In the genomic region with DNA sequence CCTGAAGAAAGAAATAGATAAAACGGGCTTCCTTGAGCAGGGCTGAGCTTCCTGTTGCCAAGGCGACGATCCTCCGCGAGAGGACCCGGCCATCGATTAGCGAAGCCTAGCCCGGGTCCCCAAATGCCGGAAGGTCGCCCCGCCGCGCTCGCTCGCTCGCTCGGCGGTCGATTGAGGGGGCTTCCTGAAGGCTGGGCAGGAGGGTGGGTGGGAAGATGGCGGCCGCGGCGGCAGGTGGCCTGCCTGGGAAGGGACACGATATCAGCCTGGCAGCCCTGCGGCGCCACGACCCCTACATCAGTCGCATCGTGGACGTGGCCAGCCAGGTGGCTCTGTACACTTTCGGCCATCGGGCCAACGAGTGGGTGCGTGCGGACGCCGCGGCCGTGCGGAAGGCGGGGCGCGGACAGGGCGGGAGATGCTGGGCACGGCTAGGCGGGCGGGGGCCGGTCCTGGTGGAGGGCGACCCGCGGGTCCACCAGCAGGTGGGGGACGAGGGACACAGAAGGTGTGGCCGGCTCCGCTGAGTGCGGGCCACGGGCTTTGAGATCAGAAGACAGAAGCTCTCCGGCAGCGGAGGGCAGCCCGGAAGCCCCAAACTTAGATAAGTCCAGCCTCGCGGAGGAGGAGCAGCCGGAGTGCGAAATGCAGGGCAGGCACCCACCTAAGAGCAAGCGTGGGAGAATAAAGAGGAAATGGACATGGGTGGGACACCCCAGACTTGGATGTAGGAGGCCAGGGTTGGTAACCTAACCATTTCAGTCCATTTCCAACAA, we compare ENCODE assay signal across 8 mouse cellular contexts. TPM values are rescaled to one million over a fixed set of nuclear protein-coding genes. Genes with fewer than 3 reads are reported as not detected.
A peak's percentile ranks its signal among the peaks of the same experiment; 100 is the strongest.
DNase-seq lines count a peak whose midpoint lies in the region; ATAC-seq and TF ChIP-seq lines count a peak whose summit lies in the region.

A gene (plus strand): TSS at position 176 of the 776 bp plus-strand sequence.

- no peaks in the 10 kb centered on the region for H3K27me3 ChIP-seq in hindbrain, embryonic 10.5 days (ENCODE audit: insufficient read depth, poor library complexity, severe bottlenecking)
- no peaks in the 10 kb centered on the region for H3K27me3 ChIP-seq in lung, postnatal 0 days (replicated peaks; ENCODE audit: insufficient read depth, low read length)

- peak; percentile 84 for DNase-seq in MEL-GATA-1-ER (ENCODE audit: extremely low read depth, low read depth)
- peak; percentile 81 for DNase-seq in cerebellum, adult 8-10 months
- DNase-seq in hindbrain, embryonic 10.5 days (ENCODE audit: low spot score): peak; percentile 95
- DNase-seq in layer of hippocampus, adult 9-11 months: peak; percentile 89
- DNase-seq in lung, postnatal 0 days (ENCODE audit: low spot score): peak; percentile 94
- peak; percentile 73 for DNase-seq in ovary, postnatal 14 days (ENCODE audit: low spot score)
- DNase-seq in thymus, postnatal 14 days: peak; percentile 93

- H3K27ac ChIP-seq in hindbrain, embryonic 10.5 days: peak within 1 kb of the TSS; percentile 98
- peak within 1 kb of the TSS; percentile 75 for H3K27ac ChIP-seq in lung, postnatal 0 days (ENCODE audit: low read length)

- peak within 1 kb of the TSS; percentile 65 for H3K4me2 ChIP-seq in lung, postnatal 0 days (replicated peaks; ENCODE audit: low read depth, low read length)

- ATAC-seq in frontal cortex, adult (ENCODE audit: low TSS enrichment): peak; percentile 96
- ATAC-seq in lung, postnatal 0 days: peak; percentile 96

- H3K4me3 ChIP-seq in hindbrain, embryonic 10.5 days: peak within 1 kb of the TSS; percentile 82
- H3K4me3 ChIP-seq in lung, postnatal 0 days (ENCODE audit: low read depth, low read length): peak within 1 kb of the TSS; percentile 96

- peak within 1 kb of the TSS; percentile 59 for H3K9ac ChIP-seq in lung, postnatal 0 days (replicated peaks; ENCODE audit: low read depth)

- peak; percentile 64 for TF ChIP-seq CTCF in lung, postnatal 0 days (IDR thresholded peaks at IDR 0.05)

- TF ChIP-seq EP300 in lung, postnatal 0 days (IDR thresholded peaks at IDR 0.05): no peak

- H3K4me1 ChIP-seq in hindbrain, embryonic 10.5 days (replicated peaks): peaks cover 24% of the 10 kb centered on the region
- peaks cover 6% of the 10 kb centered on the region; the same call in 1 of the 2 replicates for H3K4me1 ChIP-seq in lung, postnatal 0 days (ENCODE audit: insufficient read depth, low read depth, low read length)

- H3K9me3 ChIP-seq in hindbrain, embryonic 10.5 days: no peaks in the 10 kb centered on the region
- H3K9me3 ChIP-seq in lung, postnatal 0 days (ENCODE audit: low read length): no peaks in the 10 kb centered on the region

- WGBS in hindbrain, embryonic 10.5 days: under 1% methylated on average over 65 of the region's 65 CpGs
- WGBS in lung, postnatal 0 days: under 1% methylated on average over 53 of the region's 65 CpGs

- H3K36me3 ChIP-seq in hindbrain, embryonic 10.5 days: no peaks in the 10 kb centered on the region
- H3K36me3 ChIP-seq in lung, postnatal 0 days (ENCODE audit: insufficient read depth, low read length): 0 out of 2 replicates have a peak, but pooled peaks cover 2% of the 10 kb centered on the region

RNA-seq across cellular contexts. Expression of the gene that starts here (rescaled TPM):
- 10.0 and 11.1 TPM in 2 replicates for polyA plus RNA-seq in hindbrain, embryonic 10.5 days (2016; fragmentation: Nextera tagmentation; extraction: Ambion mirVana)
- polyA plus RNA-seq in lung, postnatal 0 days (2015; fragmentation: Nextera tagmentation; extraction: Ambion mirVana): 6.6 and 7.3 TPM in 2 replicates

Comparison
In these comparisons a context has a peak if more than half of its experiments do, and no peak if none do; other contexts are left out.
1. Peak in every context shown above with its lines: DNase-seq, ATAC-seq, H3K4me3 ChIP-seq and H3K27ac ChIP-seq.